Mouse (Mus musculus) heart, adult 8-10 months (tissue): ENCODE results near the gene Msx3. TPM values are rescaled to one million over a fixed set of nuclear protein-coding genes. Genes with fewer than 3 reads are reported as not detected.

Experiments
- DNase-seq: peaks from one replicate; pipeline ENCODE4 v3.0.0; 2022; ENCODE audit warnings: low spot score
- total RNA-seq, 4 experiments: library from RNA; stranded (reverse); gene quantifications; 2 replicates each; pipeline ENCODE4 v1.2.4; 2022

Msx3 gene
- not detected for total RNA-seq

DNA sequence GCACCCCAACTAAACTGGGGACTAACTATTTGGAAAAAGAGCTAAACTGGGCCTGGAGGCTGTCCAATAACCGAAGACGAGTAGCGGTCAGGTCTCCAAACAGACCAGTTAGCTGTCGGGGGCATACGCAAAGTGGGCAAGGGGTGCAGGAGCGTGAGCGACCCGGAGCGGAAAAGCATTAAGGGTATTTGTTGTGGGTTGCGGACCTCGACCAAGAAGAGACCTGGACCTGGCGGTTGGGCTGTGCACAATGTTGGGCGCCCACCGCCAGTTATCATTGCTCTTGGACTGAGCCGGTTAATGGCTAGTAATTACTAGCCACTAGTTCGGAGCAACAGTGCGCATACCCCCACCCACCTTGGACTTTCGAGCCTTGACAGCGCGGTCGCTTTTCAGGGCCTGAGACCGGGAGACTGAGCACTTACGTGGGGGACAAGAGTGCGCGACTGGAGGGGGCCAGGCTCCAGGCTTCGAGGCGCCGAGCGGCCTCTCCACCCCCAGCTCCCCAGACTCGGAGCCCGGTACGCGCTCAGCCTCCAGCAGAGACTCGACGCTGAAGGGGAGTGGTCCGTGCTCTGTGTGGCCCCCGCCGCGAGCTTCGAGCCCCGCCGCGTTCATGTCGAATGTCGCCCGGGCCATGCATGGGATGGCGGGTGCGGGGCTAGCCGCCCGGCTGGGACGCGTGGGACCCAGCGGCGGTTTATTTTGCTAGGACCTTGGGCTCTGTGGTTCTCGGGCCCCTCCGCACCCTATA lies at the start of gene Msx3:
TSS of gene Msx3 (minus strand) at position 729 of the 754 bp plus-strand sequence.
- DNase-seq = no peak

- no peak for DNase-seq
Measured at GRCm38 (mm10) chr7:140098466-140098865, 49.6 kb upstream of the Msx3 start.

DNA sequence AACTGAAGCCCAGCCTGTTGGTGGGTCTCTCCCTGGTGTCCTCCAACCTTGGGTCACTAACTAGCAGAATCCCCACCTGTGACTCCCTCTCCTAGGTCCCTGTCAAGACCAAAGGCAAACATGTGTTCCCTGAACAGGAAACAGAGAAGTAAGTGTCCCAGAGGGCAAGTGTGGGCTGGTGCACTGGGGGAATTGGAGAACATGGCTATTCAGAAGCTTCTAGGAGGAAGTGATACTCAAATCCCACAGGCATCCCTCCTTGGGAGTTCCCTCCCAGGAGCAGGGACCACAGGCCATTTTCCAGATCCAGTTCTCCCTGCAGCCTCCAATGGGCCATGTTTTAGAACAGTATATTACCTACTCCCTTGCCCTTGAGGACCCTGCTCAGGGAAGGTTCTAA lies 47.2 kb upstream of the Msx3 start:
- no peak for DNase-seq

DNA sequence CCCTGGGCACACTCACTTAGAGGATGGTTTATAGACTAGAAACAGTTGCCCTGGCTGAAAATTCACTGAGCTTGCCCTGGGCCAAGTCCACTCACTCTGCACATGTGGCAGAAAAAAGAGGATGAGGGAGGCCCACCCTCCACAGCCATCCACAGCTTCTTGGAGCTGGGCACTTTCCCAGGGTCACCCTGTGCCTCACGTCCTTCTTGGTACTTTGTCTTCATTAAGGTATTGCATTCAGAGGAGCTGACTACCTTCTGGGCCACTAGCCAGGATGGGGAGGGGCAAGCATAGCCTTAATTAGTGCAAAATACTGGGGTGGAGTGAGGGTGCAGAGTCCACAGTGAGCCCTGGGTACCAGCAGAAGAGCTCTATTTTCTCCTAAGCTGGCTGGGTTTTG lies 46.7 kb upstream of the Msx3 start:
- DNase-seq = no peak

- DNase-seq = no peak
Measured at GRCm38 (mm10) chr7:140094954-140095353, 46.1 kb upstream of the Msx3 start.

GRCm38 (mm10) chr7:140092924-140093528 lies 44.1 kb upstream of the Msx3 start, which contains the start of gene Prap1:
Gene Prap1 (plus strand): TSS chr7:140093395.
- no peak for DNase-seq

DNA sequence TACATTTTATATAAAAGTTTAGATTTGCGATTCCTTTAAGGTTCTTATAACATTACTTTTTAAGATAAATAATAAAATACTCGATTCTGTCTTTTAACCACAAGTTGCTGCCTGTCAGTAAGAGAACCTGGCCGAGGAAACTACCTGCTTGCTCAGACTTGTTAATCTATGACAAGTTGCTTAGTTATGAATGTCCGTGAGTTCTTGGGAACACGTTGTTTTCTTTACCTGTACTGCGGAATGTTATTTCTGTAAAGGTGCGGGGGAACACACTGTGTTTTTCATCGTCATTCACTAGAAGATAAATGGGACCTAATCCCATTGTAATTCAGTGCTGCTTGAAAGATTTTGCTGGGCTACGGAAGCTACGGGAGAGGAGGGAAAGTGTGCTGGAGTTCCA lies 41.7 kb upstream of the Msx3 start:
- DNase-seq = no peak

GRCm38 (mm10) chr7:140082242-140082678 lies 33.4 kb upstream of the Msx3 start, which contains the start of gene Caly:
Gene Caly (minus strand): TSS chr7:140082548.
- no peak for DNase-seq

GRCm38 (mm10) chr7:140081408-140082241 lies 32.7 kb upstream of the Msx3 start:
- no peak for DNase-seq

- peak; percentile 27 for DNase-seq
Measured at GRCm38 (mm10) chr7:140080503-140081156, 31.7 kb upstream of the Msx3 start.

- peak; percentile 53 for DNase-seq
Measured at GRCm38 (mm10) chr7:140078711-140079110, 29.8 kb upstream of the Msx3 start.

- no peak for DNase-seq
Measured at GRCm38 (mm10) chr7:140077698-140078097, 28.8 kb upstream of the Msx3 start.

- DNase-seq = peak; percentile 10
Measured at GRCm38 (mm10) chr7:140070042-140070711, 21.3 kb upstream of the Msx3 start.

DNA sequence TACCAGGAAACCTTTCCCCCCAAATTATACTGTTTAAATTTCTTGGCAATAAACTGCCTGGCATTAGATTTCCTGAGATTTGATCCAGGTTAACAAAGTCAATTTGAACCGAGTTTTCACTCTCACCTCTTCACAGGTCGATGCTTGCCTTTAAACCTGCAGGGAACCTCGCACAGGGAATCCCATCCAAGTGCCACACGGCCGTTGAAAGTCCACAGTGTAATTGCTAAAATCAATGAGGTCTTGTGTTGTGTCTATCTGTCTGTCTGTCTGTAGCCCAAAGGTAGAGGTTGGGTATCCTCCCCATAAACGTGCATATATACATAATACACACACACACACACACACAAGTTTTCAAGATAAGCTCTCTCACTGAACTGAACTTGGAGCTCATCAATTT lies 18.5 kb upstream of the Msx3 start:
- no peak for DNase-seq

GRCm38 (mm10) chr7:140063092-140063491 lies 14.2 kb upstream of the Msx3 start:
- DNase-seq = peak; percentile 35

DNA sequence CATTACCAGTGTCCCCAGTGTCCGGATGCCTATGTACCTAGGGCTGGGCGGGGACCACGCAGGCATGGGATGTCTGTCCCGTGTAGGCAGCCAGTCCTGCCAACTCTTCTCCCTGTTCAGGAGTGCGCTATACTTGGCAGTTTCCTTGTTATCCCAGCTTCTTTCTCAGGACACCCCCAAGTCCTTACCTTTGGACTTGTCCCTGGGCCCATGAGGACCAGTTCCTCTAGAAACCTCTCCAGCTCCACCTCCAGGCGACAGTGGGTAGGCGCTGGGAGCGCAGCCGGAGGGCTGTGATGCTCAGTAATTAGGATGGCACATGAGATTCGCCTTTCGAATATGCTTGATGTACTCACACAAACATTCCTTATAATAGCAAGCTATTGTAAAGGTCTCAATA lies 13.4 kb upstream of the Msx3 start:
- no peak for DNase-seq

- DNase-seq = no peak
Measured at GRCm38 (mm10) chr7:140061832-140062130, 12.9 kb upstream of the Msx3 start.

- no peak for DNase-seq
Measured at GRCm38 (mm10) chr7:140060936-140061831, 12.3 kb upstream of the Msx3 start.

- DNase-seq = no peak
Measured at GRCm38 (mm10) chr7:140059601-140060000, 10.7 kb upstream of the Msx3 start.

GRCm38 (mm10) chr7:140058528-140058927 lies 9.6 kb upstream of the Msx3 start:
- no peak for DNase-seq
